9 mouse cellular contexts compared by ENCODE assay signal in genomic region chr3:122300983-122301919, GRCm38 (mm10). TPM values are rescaled to one million over a fixed set of nuclear protein-coding genes. Genes with fewer than 3 reads are reported as not detected.
DNase-seq lines count a peak whose midpoint lies in the region; ATAC-seq lines count a peak whose summit lies in the region.
"Had no signal": no experiment of that assay in that cellular context is flagged by ENCODE, and none has a peak within 500 bp of the region (broad histone marks: within the 10 kb centered on the region; RNA-seq: fewer than 3 reads in every experiment).

No protein-coding gene starts in this region.

- WGBS in forebrain, embryonic 13.5 days = 75% methylated on average over 9 of the region's 9 CpGs
- WGBS in forebrain, embryonic 12.5 days = 71% methylated on average over 9 of the region's 9 CpGs
- 48% methylated on average over 9 of the region's 9 CpGs for WGBS in embryonic facial prominence, embryonic 13.5 days

- H3K27me3 ChIP-seq in forebrain, embryonic 13.5 days = no peaks in the 10 kb centered on the region
- peaks cover 3% of the 10 kb centered on the region; the same call in 1 of the 2 replicates for H3K27me3 ChIP-seq in forebrain, embryonic 12.5 days
- H3K27me3 ChIP-seq in embryonic facial prominence, embryonic 13.5 days = no peaks in the 10 kb centered on the region
- H3K27me3 ChIP-seq: neural tube, embryonic 12.5 days had no signal

- H3K9ac ChIP-seq in forebrain, embryonic 13.5 days = peak overlapping the region; percentile 40; the same call in 1 of the 2 replicates
- H3K9ac ChIP-seq in forebrain, embryonic 12.5 days = no peak overlapping the region
- H3K9ac ChIP-seq in embryonic facial prominence, embryonic 13.5 days = no peak overlapping the region
- H3K9ac ChIP-seq: neural tube, embryonic 12.5 days had no signal

- peak; percentile 80 for DNase-seq in 416B (ENCODE audit: low read depth)
- peak; percentile 48 for DNase-seq in kidney, adult 11 months
- peak; percentile 73 to 94 for DNase-seq in left cerebral cortex, postnatal 25 days (ENCODE audit: low spot score in 2 of 2)
- DNase-seq in right cerebral cortex, adult 18-20 months = peak; percentile 88

- H3K4me1 ChIP-seq in forebrain, embryonic 13.5 days = 0 out of 2 replicates have a peak, but pooled peaks cover 11% of the 10 kb centered on the region
- peaks cover 13% of the 10 kb centered on the region for H3K4me1 ChIP-seq in forebrain, embryonic 12.5 days
- H3K4me1 ChIP-seq in embryonic facial prominence, embryonic 13.5 days = peaks cover 18% of the 10 kb centered on the region

- no peak overlapping the region for H3K4me2 ChIP-seq in forebrain, embryonic 13.5 days
- H3K4me2 ChIP-seq in forebrain, embryonic 12.5 days = no peak overlapping the region
- no peak overlapping the region for H3K4me2 ChIP-seq in embryonic facial prominence, embryonic 13.5 days
- H3K4me2 ChIP-seq: neural tube, embryonic 12.5 days had no signal

- H3K36me3 ChIP-seq in forebrain, embryonic 13.5 days (ENCODE audit: poor library complexity, severe bottlenecking) = no peaks in the 10 kb centered on the region
- no peaks in the 10 kb centered on the region for H3K36me3 ChIP-seq in forebrain, embryonic 12.5 days (replicated peaks)
- H3K36me3 ChIP-seq in embryonic facial prominence, embryonic 13.5 days = no peaks in the 10 kb centered on the region
- H3K36me3 ChIP-seq: neural tube, embryonic 12.5 days had no signal

- intact Hi-C loops in left cerebral cortex, postnatal 25 days (cut with DNase I) = loop anchor here (10.0 kb wide), 1 partner anchor 604 kb away; no protein-coding TSS in a partner anchor

- H3K4me3 ChIP-seq in forebrain, embryonic 13.5 days = no peak overlapping the region
- no peak overlapping the region for H3K4me3 ChIP-seq in forebrain, embryonic 12.5 days (replicated peaks)
- H3K4me3 ChIP-seq in embryonic facial prominence, embryonic 13.5 days = no peak overlapping the region
- H3K4me3 ChIP-seq: neural tube, embryonic 12.5 days had no signal

- ATAC-seq in forebrain, embryonic 13.5 days = no peak; the same call in 1 of the 2 replicates
- ATAC-seq in forebrain, embryonic 12.5 days (ENCODE audit: low FRiP score) = no peak
- no peak for ATAC-seq in embryonic facial prominence, embryonic 13.5 days (ENCODE audit: insufficient number of reproducible peaks, insufficient read depth, low FRiP score, low TSS enrichment, low read depth)
- no peak for ATAC-seq in CD4-positive, CD25-positive, alpha-beta regulatory T cell, adult 4 months

- H3K27ac ChIP-seq in forebrain, embryonic 13.5 days = no peak overlapping the region
- H3K27ac ChIP-seq in forebrain, embryonic 12.5 days = no peak overlapping the region
- peak overlapping the region; percentile 39; the same call in 1 of the 2 replicates for H3K27ac ChIP-seq in embryonic facial prominence, embryonic 13.5 days
- H3K27ac ChIP-seq: neural tube, embryonic 12.5 days had no signal

- no peaks in the 10 kb centered on the region for H3K9me3 ChIP-seq in forebrain, embryonic 13.5 days (replicated peaks)
- H3K9me3 ChIP-seq in forebrain, embryonic 12.5 days = no peaks in the 10 kb centered on the region
- no peaks in the 10 kb centered on the region for H3K9me3 ChIP-seq in embryonic facial prominence, embryonic 13.5 days
- H3K9me3 ChIP-seq: neural tube, embryonic 12.5 days had no signal

RNA-seq across cellular contexts. Expression of gene Bcar3, which starts 7.3 kb away (rescaled TPM):
- 6.0 and 7.5 TPM in 2 replicates for polyA plus RNA-seq in forebrain, embryonic 13.5 days (2015; fragmentation: Nextera tagmentation; extraction: Ambion mirVana)
- polyA plus RNA-seq in forebrain, embryonic 12.5 days (2016; fragmentation: Nextera tagmentation; extraction: Ambion mirVana) = 10.9 and 11.0 TPM in 2 replicates
- 8.6 and 9.4 TPM in 2 replicates for polyA plus RNA-seq in embryonic facial prominence, embryonic 13.5 days (2015; fragmentation: Nextera tagmentation; extraction: Ambion mirVana)
- total RNA-seq in left cerebral cortex, postnatal 25 days (2021) = 10 to 100 TPM; 16.1 TPM
- 1 to 10 TPM in 1 of 2 experiments, not detected in 1; 1.4 TPM for polyA plus RNA-seq in CD4-positive, CD25-positive, alpha-beta regulatory T cell, adult 4 months (2017; shearing (Covaris generic))

RNA-seq across cellular contexts. Expression of gene Dnttip2, which starts 27.1 kb away (rescaled TPM):
- polyA plus RNA-seq in forebrain, embryonic 13.5 days (2015; fragmentation: Nextera tagmentation; extraction: Ambion mirVana) = 69.2 and 70.2 TPM in 2 replicates
- polyA plus RNA-seq in forebrain, embryonic 12.5 days (2016; fragmentation: Nextera tagmentation; extraction: Ambion mirVana) = 81.4 and 82.7 TPM in 2 replicates
- polyA plus RNA-seq in embryonic facial prominence, embryonic 13.5 days (2015; fragmentation: Nextera tagmentation; extraction: Ambion mirVana) = 76.7 and 83.3 TPM in 2 replicates
- 10 to 100 TPM; 27.1 to 30.3 TPM for total RNA-seq in left cerebral cortex, postnatal 25 days (2021)
- 100 to 1,000 TPM; 108 to 120 TPM for polyA plus RNA-seq in CD4-positive, CD25-positive, alpha-beta regulatory T cell, adult 4 months (2017; shearing (Covaris generic))

RNA-seq across cellular contexts. Expression of gene Gclm, which starts 55.9 kb away (rescaled TPM):
- polyA plus RNA-seq in forebrain, embryonic 13.5 days (2015; fragmentation: Nextera tagmentation; extraction: Ambion mirVana) = 48.0 and 51.2 TPM in 2 replicates
- 61.3 and 64.6 TPM in 2 replicates for polyA plus RNA-seq in forebrain, embryonic 12.5 days (2016; fragmentation: Nextera tagmentation; extraction: Ambion mirVana)
- 53.1 and 59.7 TPM in 2 replicates for polyA plus RNA-seq in embryonic facial prominence, embryonic 13.5 days (2015; fragmentation: Nextera tagmentation; extraction: Ambion mirVana)
- total RNA-seq in left cerebral cortex, postnatal 25 days (2021) = 10 to 100 TPM; 62.6 to 79.5 TPM
- 10 to 100 TPM in 1 of 2 experiments, 1 to 10 TPM in 1; 7.8 to 11.4 TPM for polyA plus RNA-seq in CD4-positive, CD25-positive, alpha-beta regulatory T cell, adult 4 months (2017; shearing (Covaris generic))
